11 mouse cellular contexts compared by ENCODE assay signal in genomic region chr2:29546571-29546970, GRCm38 (mm10).
DNase-seq lines count a peak whose midpoint lies in the region; ATAC-seq and TF ChIP-seq lines count a peak whose summit lies in the region.
"Had no signal": no experiment of that assay in that cellular context is flagged by ENCODE, and none has a peak within 500 bp of the region (broad histone marks: within the 10 kb centered on the region; RNA-seq: fewer than 3 reads in every experiment).

No protein-coding gene starts in this region.

- no peak for DNase-seq in hindbrain, postnatal 0 days (ENCODE audit: low spot score)
- DNase-seq in MN1 (ENCODE audit: low spot score) = peak; percentile 73
- DNase-seq in gastrocnemius, postnatal 36 days = no peak
- DNase-seq in thymus, postnatal 10 days (ENCODE audit: low spot score in 2 of 2) = no peak
- DNase-seq: cerebellum, adult 2 months; right cerebral cortex, adult 18-20 months; thymus, postnatal 36 days had no signal

- no peak for ATAC-seq in hindbrain, embryonic 13.5 days (ENCODE audit: low FRiP score)
- no peak for ATAC-seq in hindbrain, postnatal 0 days
- ATAC-seq in embryonic facial prominence, embryonic 12.5 days (ENCODE audit: insufficient number of reproducible peaks, insufficient read depth, low FRiP score, low TSS enrichment) = no peak
- peak; percentile 32; the same call in 1 of the 2 replicates for ATAC-seq in limb, embryonic 13.5 days (ENCODE audit: low FRiP score, low read depth)

- H3K4me1 ChIP-seq in hindbrain, embryonic 13.5 days (replicated peaks) = peaks cover 14% of the 10 kb centered on the region
- H3K4me1 ChIP-seq in hindbrain, postnatal 0 days (ENCODE audit: insufficient read depth, low read length) = no peaks in the 10 kb centered on the region
- H3K4me1 ChIP-seq in embryonic facial prominence, embryonic 12.5 days = 0 out of 2 replicates have a peak, but pooled peaks cover 3% of the 10 kb centered on the region
- H3K4me1 ChIP-seq in limb, embryonic 13.5 days = peaks cover 10% of the 10 kb centered on the region

- intact Hi-C loops in gastrocnemius, postnatal 36 days (cut with DNase I) = no loop called here

- no peak overlapping the region; the same call in 1 of the 2 replicates for H3K4me2 ChIP-seq in hindbrain, embryonic 13.5 days
- no peak overlapping the region for H3K4me2 ChIP-seq in hindbrain, postnatal 0 days (ENCODE audit: low read depth, low read length)
- peak overlapping the region; percentile 11; the same call in 1 of the 2 replicates for H3K4me2 ChIP-seq in embryonic facial prominence, embryonic 12.5 days (replicated peaks)
- H3K4me2 ChIP-seq in limb, embryonic 13.5 days (replicated peaks) = peak overlapping the region; percentile 40

- H3K9ac ChIP-seq in hindbrain, embryonic 13.5 days = peak overlapping the region; percentile 24; the same call in 1 of the 2 replicates
- no peak overlapping the region for H3K9ac ChIP-seq in hindbrain, postnatal 0 days (replicated peaks; ENCODE audit: low read length)
- no peak overlapping the region for H3K9ac ChIP-seq in embryonic facial prominence, embryonic 12.5 days
- H3K9ac ChIP-seq in limb, embryonic 13.5 days = no peak overlapping the region

- H3K9me3 ChIP-seq in hindbrain, embryonic 13.5 days = no peaks in the 10 kb centered on the region
- no peaks in the 10 kb centered on the region for H3K9me3 ChIP-seq in hindbrain, postnatal 0 days (ENCODE audit: low read length)
- no peaks in the 10 kb centered on the region for H3K9me3 ChIP-seq in embryonic facial prominence, embryonic 12.5 days
- H3K9me3 ChIP-seq in limb, embryonic 13.5 days = no peaks in the 10 kb centered on the region

- no peak overlapping the region for H3K4me3 ChIP-seq in hindbrain, embryonic 13.5 days
- no peak overlapping the region for H3K4me3 ChIP-seq in hindbrain, postnatal 0 days (ENCODE audit: low read length)
- no peak overlapping the region for H3K4me3 ChIP-seq in embryonic facial prominence, embryonic 12.5 days
- no peak overlapping the region for H3K4me3 ChIP-seq in limb, embryonic 13.5 days

- H3K27me3 ChIP-seq in hindbrain, embryonic 13.5 days = 0 out of 2 replicates have a peak, but pooled peaks cover 2% of the 10 kb centered on the region
- no peaks in the 10 kb centered on the region for H3K27me3 ChIP-seq in hindbrain, postnatal 0 days (ENCODE audit: insufficient read depth, low read length)
- no peaks in the 10 kb centered on the region for H3K27me3 ChIP-seq in embryonic facial prominence, embryonic 12.5 days
- no peaks in the 10 kb centered on the region for H3K27me3 ChIP-seq in limb, embryonic 13.5 days

- no peaks in the 10 kb centered on the region for H3K36me3 ChIP-seq in hindbrain, embryonic 13.5 days
- H3K36me3 ChIP-seq in hindbrain, postnatal 0 days (ENCODE audit: insufficient read depth, low read length) = no peaks in the 10 kb centered on the region
- H3K36me3 ChIP-seq in embryonic facial prominence, embryonic 12.5 days = no peaks in the 10 kb centered on the region
- no peaks in the 10 kb centered on the region for H3K36me3 ChIP-seq in limb, embryonic 13.5 days

- 28% methylated on average over 12 of the region's 12 CpGs for WGBS in hindbrain, embryonic 13.5 days
- 32% methylated on average over 12 of the region's 12 CpGs for WGBS in hindbrain, postnatal 0 days
- 27% methylated on average over 12 of the region's 12 CpGs for WGBS in embryonic facial prominence, embryonic 12.5 days
- WGBS in limb, embryonic 13.5 days = 12% methylated on average over 12 of the region's 12 CpGs

- H3K27ac ChIP-seq in hindbrain, embryonic 13.5 days = peak overlapping the region; percentile 12; the same call in 1 of the 2 replicates
- no peak overlapping the region for H3K27ac ChIP-seq in hindbrain, postnatal 0 days
- no peak overlapping the region for H3K27ac ChIP-seq in embryonic facial prominence, embryonic 12.5 days
- H3K27ac ChIP-seq in limb, embryonic 13.5 days = no peak overlapping the region
- H3K27ac ChIP-seq: macrophage had no signal

- no peak for TF ChIP-seq CTCF in hindbrain, postnatal 0 days (IDR thresholded peaks at IDR 0.05; ENCODE audit: low read depth)

Comparison
In these comparisons a context has a peak if more than half of its experiments do, and no peak if none do; other contexts are left out.
1. H3K4me2 ChIP-seq: peak in embryonic facial prominence, embryonic 12.5 days (single experiment) and limb, embryonic 13.5 days (single experiment); none in hindbrain, embryonic 13.5 days (single experiment) and hindbrain, postnatal 0 days (single experiment).